Mouse (Mus musculus) thymus, postnatal 4 days (tissue): ENCODE measurements around the gene Tlnrd1.

Experiments used
- DNase-seq: peaks from one replicate; pipeline ENCODE4 v3.0.0; 2021

Tlnrd1 gene

DNA sequence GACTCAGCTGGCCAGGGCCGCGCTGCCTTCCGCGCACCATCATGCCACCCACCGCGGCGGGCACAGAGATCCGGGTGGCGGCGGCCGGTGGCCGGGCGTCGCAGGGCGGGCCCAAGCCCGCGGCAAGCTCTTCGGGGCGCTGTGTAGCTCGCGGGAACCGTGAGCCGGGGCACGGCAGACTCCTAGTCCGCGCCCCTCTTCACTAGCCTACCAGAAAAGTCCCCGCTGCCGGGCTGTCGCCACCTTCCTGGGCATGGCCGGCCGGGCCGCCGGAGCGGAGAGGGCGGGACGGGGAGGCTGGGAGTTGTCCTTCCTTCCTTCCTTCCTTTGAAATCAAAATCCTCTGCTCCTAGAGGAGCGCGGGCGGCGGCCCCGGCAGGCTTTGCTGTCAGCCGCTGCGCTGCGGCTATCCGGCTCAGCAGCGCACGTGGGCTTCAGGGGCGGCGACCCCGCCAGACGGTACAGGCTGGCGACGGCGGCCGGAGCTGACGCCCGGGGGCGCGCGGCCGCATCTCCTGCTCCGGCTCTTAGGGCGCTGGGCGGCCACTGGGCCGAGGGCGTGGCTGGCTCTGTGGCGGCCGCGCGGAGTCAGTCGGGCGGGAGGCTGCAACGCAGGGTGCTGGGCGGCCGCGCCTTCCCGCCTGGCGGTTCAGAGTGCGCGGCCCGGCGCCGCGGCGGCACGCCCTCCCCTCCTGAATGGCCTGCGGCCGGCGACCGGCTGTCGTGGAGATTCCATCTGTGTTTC lies 657 bp downstream of the Tlnrd1 start:
- peak; percentile 65 for DNase-seq

- DNase-seq: peak; percentile 37
These were observed 1.4 kb downstream of the Tlnrd1 start for GRCm38 (mm10) chr7:83882633-83883275.

- DNase-seq: no peak
These were observed 1.9 kb downstream of the Tlnrd1 start for GRCm38 (mm10) chr7:83882150-83882632.

- DNase-seq: no peak
These were observed 5.2 kb downstream of the Tlnrd1 start for GRCm38 (mm10) chr7:83878676-83879448.

- no peak for DNase-seq
These were observed 7.0 kb downstream of the Tlnrd1 start for GRCm38 (mm10) chr7:83877088-83877487.

GRCm38 (mm10) chr7:83869839-83870543 lies 14.1 kb downstream of the Tlnrd1 start:
- no peak for DNase-seq

DNA sequence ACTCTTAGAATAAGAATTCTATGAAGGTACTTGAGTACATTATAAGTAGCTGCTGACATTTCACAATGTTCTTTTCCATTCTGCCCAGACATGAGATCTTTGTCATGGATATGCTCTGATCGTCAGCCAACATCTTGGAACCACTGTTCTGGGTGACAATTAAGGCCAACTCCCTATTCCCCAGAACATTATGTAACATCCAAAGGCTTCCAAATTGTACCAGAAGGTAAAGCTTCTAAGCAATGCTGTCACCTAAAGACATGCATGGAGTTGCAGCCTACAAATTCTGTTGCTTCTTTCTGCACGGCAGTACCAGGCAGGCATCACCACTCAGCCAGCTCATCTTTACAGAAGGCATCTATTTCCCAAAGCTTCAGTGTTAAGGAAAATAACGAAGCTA lies 15.9 kb downstream of the Tlnrd1 start:
- DNase-seq: no peak

GRCm38 (mm10) chr7:83863554-83863953 lies 20.6 kb downstream of the Tlnrd1 start:
- no peak for DNase-seq

DNA sequence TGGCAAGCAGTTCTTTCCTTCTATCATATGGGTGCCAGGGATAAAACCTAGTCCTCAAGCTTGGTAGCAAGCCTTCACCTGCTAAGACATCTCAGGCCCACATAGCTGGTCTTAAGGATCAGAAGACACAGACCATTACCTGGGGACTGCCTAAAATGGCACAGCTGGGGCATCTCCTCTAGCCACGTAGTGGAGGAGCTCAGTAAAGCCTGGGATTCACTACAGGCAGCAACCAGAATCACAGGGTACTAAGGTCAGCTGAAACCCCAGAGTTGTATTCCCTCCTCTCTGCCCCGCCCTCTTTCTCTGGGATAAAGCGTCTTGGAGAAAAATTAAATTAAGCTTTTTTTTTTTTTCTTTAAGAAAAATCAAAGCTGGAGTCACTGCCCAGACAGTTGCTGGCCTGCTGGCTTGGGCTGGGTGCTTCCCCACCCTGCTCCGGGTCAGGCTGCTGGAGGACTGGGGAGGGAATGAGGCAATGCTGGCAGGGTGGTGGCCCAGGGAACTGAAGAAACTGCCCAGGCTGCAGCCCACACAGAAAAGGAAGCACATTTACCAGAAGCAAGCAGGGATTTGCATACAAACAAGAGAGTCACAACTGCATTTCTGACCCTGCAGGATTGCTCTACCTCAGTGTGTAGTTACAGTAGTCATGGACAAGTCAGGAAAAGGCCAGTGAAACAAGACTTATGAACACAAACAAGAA lies 24.6 kb downstream of the Tlnrd1 start:
- no peak for DNase-seq

GRCm38 (mm10) chr7:83857921-83858320 lies 26.2 kb downstream of the Tlnrd1 start:
- no peak for DNase-seq

DNA sequence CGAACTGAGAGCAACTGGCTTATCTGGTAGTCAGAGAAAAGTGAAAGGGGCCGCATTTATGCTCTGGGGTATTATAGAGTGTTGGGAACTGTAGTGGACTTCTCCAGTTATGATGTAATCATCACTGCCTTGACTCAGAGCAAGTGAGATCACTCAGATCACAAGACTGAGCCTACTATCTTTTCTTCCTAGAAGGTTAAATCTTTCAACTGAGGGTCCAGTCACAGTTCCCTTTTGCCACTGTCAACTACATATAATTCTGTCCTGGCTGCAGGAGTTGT lies 27.0 kb downstream of the Tlnrd1 start:
- DNase-seq: no peak

- no peak for DNase-seq
These were observed 27.5 kb downstream of the Tlnrd1 start for GRCm38 (mm10) chr7:83856353-83857207.

DNA sequence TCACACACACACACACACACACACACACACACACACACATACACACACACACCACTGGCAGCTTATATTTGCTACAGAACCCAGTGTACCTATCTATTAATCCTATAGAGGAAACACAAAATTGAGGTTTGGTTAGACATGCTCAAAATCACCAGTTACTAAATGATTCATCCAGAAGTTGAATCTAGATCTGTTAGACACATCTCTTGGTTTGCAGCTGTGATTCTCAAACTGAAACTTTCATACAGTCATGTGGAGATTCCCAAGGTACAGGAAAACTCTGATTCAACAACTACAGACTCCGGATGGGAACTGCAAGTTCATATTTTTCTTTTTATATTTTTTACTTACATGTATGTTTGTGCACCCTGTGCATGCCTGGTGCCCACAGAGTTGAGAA lies 28.9 kb downstream of the Tlnrd1 start:
- no peak for DNase-seq

- peak; percentile 16 for DNase-seq
These were observed 31.4 kb downstream of the Tlnrd1 start for GRCm38 (mm10) chr7:83852381-83853380.

DNA sequence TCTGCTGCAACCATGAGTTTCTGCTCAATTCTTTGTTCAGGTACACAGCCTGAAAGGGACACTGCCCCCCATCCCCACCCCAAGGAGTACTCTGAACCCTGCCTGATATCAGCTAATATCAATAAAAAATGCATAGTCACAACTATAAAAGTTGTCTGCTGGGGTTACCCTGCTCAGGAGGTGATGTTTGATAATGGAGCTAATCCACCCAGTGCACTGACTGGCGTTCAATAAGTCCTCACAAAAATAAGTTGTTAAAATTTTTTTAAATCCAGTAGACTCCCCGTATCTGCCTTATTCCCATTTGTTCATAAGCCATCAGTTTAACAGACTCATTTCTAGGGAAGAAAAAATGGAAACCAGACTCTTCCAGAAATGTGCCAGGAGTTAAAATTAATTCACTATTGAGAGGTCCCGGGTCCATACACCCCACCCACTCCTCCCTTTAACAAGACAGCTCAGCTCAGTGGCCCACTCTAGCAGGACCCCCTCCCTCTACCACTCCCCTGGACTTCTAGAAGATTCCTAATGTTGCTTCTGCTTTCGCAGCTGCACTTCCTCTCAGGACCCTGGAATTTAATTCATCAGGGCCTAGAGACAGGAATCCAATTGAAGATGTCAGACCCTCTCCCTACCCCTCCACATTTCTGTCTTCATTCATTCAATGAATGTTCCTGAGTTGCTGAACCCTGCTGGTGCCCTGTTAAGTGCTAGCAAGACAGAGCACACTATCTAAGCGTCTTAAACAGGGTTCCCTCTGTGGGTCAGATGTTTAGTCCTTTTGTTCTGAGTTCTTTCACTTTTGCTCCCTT lies 32.3 kb downstream of the Tlnrd1 start:
- no peak for DNase-seq

GRCm38 (mm10) chr7:83847187-83848075 lies 36.7 kb downstream of the Tlnrd1 start:
- DNase-seq: peak; percentile 18

DNA sequence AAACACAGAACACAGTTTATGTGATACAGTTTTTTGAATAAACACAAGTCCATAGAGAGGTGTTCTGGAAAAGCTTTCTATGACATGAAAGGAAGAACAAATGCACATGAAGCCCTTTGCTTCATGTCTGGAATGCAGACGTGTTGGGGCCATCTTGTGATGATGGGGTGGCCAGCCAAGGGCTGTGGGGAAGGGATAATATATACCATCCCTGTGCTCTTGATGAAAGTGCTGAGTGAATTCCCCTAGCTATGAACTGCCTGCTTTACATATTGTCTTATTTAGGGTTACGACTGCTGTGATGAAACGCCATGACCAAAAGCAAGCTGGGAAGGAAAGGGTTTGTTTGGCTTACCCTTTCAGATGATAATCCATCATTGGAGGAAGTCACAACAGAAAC lies 39.3 kb downstream of the Tlnrd1 start:
- no peak for DNase-seq
